Mouse (Mus musculus) T-helper 2 cell (primary cell): ENCODE results near the gene Cx3cr1.

Experiments
- in situ Hi-C: fragments of 300-600 bp; cut with MboI, MseI; formaldehyde crosslinking; loops from one replicate; pipeline ENCODE4 v1.15.1; 2025; ENCODE audit warnings: high pct_unique_total_duplicates

Gene Cx3cr1

GRCm38 (mm10) chr9:119999636-120000035 lies 70.0 kb downstream of the Cx3cr1 start:
- in situ Hi-C loops, result no loop called here

- in situ Hi-C loops, result no loop called here
Measured at GRCm38 (mm10) chr9:119998776-119999175, 70.9 kb downstream of the Cx3cr1 start.

GRCm38 (mm10) chr9:119996080-119996479 lies 73.6 kb downstream of the Cx3cr1 start:
- in situ Hi-C loops, result no loop called here

- in situ Hi-C loops, result no loop called here
Measured at GRCm38 (mm10) chr9:119994207-119994606, 75.5 kb downstream of the Cx3cr1 start.

- in situ Hi-C loops, result no loop called here
Measured at GRCm38 (mm10) chr9:119993092-119993844, 76.4 kb downstream of the Cx3cr1 start.

GRCm38 (mm10) chr9:119991310-119991709 lies 78.4 kb downstream of the Cx3cr1 start:
- in situ Hi-C loops, result no loop called here

GRCm38 (mm10) chr9:119988304-119988703 lies 81.4 kb downstream of the Cx3cr1 start:
- in situ Hi-C loops, result no loop called here

GRCm38 (mm10) chr9:119985881-119986574 lies 83.7 kb downstream of the Cx3cr1 start:
- in situ Hi-C loops, result no loop called here

GRCm38 (mm10) chr9:119984536-119985011 lies 85.1 kb downstream of the Cx3cr1 start, which contains the start of gene Csrnp1:
Gene Csrnp1, minus strand, starts transcription at chr9:119984658.
- in situ Hi-C loops, result no loop called here

- in situ Hi-C loops, result no loop called here
Measured at GRCm38 (mm10) chr9:119983585-119984535, 85.8 kb downstream of the Cx3cr1 start.

GRCm38 (mm10) chr9:119982956-119983551 lies 86.6 kb downstream of the Cx3cr1 start:
- in situ Hi-C loops, result no loop called here

GRCm38 (mm10) chr9:119982241-119982811 lies 87.4 kb downstream of the Cx3cr1 start:
- in situ Hi-C loops, result no loop called here

- in situ Hi-C loops, result no loop called here
Measured at GRCm38 (mm10) chr9:119981183-119982179, 88.2 kb downstream of the Cx3cr1 start.

- in situ Hi-C loops, result no loop called here
Measured at GRCm38 (mm10) chr9:119980770-119981182, 88.9 kb downstream of the Cx3cr1 start.

- in situ Hi-C loops, result no loop called here
Measured at GRCm38 (mm10) chr9:119979749-119980148, 89.9 kb downstream of the Cx3cr1 start.

- in situ Hi-C loops, result no loop called here
Measured at GRCm38 (mm10) chr9:119978811-119979441, 90.8 kb downstream of the Cx3cr1 start.

GRCm38 (mm10) chr9:119978151-119978810 lies 91.4 kb downstream of the Cx3cr1 start:
- in situ Hi-C loops, result no loop called here

- in situ Hi-C loops, result no loop called here
Measured at GRCm38 (mm10) chr9:119977557-119978060, 92.1 kb downstream of the Cx3cr1 start.
